Mouse (Mus musculus): ENCODE results near the gene Nr2c2ap.
A peak's percentile ranks its signal among the peaks of the same experiment; 100 is the strongest.

Gene Nr2c2ap

GRCm38 (mm10) chr8:70120667-70121066, 10.5 kb upstream of the Nr2c2ap start, which contains the start of gene Ncan:
Gene Ncan, minus strand, starts transcription at chr8:70120873.
- peak; percentile 94 for DNase-seq

GRCm38 (mm10) chr8:70122863-70123262, 8.3 kb upstream of the Nr2c2ap start:
- no peak for DNase-seq

- DNase-seq: no peak
Observed at GRCm38 (mm10) chr8:70124992-70125391, 6.1 kb upstream of the Nr2c2ap start.

- peak; percentile 54 to 64 for DNase-seq
Observed at GRCm38 (mm10) chr8:70128435-70128834, 2.7 kb upstream of the Nr2c2ap start.

- peak; percentile 53 to 66 for DNase-seq
Observed at GRCm38 (mm10) chr8:70129309-70129952, 1.7 kb upstream of the Nr2c2ap start.

GRCm38 (mm10) chr8:70130066-70130465, 1.1 kb upstream of the Nr2c2ap start:
- no peak for DNase-seq

- no peak for DNase-seq
Observed at GRCm38 (mm10) chr8:70134086-70134485, 3.0 kb downstream of the Nr2c2ap start.

- no peak for DNase-seq
Observed at GRCm38 (mm10) chr8:70134931-70135330, 3.8 kb downstream of the Nr2c2ap start.

GRCm38 (mm10) chr8:70136591-70136990, 5.5 kb downstream of the Nr2c2ap start:
- DNase-seq: no peak

- no peak for DNase-seq
Observed at GRCm38 (mm10) chr8:70137890-70138289, 6.8 kb downstream of the Nr2c2ap start.

GRCm38 (mm10) chr8:70139026-70139857, 8.1 kb downstream of the Nr2c2ap start, which contains the start of the genes Rfxank, Borcs8 and Mef2b:
Gene Rfxank, minus strand, starts transcription at chr8:70139154.
Gene Borcs8, plus strand, starts transcription at chr8:70139499.
Gene Mef2b, plus strand, starts transcription at chr8:70139711.
- DNase-seq: peak; percentile 99

- no peak for DNase-seq
Observed at GRCm38 (mm10) chr8:70139981-70140380, 8.8 kb downstream of the Nr2c2ap start.

GRCm38 (mm10) chr8:70147678-70148607, 16.8 kb downstream of the Nr2c2ap start:
- no peak for DNase-seq

- no peak for DNase-seq
Observed at GRCm38 (mm10) chr8:70150158-70150557, 19.0 kb downstream of the Nr2c2ap start.

- DNase-seq: peak; percentile 63 to 74
Observed at GRCm38 (mm10) chr8:70152537-70153257, 21.6 kb downstream of the Nr2c2ap start.

GRCm38 (mm10) chr8:70157240-70157800, 26.2 kb downstream of the Nr2c2ap start:
- no peak for DNase-seq

GRCm38 (mm10) chr8:70158069-70158853, 27.1 kb downstream of the Nr2c2ap start:
- DNase-seq: peak; percentile 57 to 60

- DNase-seq: no peak
Observed at GRCm38 (mm10) chr8:70159211-70159610, 28.1 kb downstream of the Nr2c2ap start.

GRCm38 (mm10) chr8:70160015-70160414, 28.9 kb downstream of the Nr2c2ap start:
- no peak for DNase-seq

GRCm38 (mm10) chr8:70163316-70163715, 32.2 kb downstream of the Nr2c2ap start:
- no peak for DNase-seq
